Mouse (Mus musculus): Measurements from ENCODE around the gene Slc39a11. TPM values are rescaled to one million over a fixed set of nuclear protein-coding genes. Genes with fewer than 3 reads are reported as not detected.

Gene Slc39a11
- total and polyA plus RNA-seq, 3 experiments, result 43.2 to 54.4 (median 51.0) TPM

DNA sequence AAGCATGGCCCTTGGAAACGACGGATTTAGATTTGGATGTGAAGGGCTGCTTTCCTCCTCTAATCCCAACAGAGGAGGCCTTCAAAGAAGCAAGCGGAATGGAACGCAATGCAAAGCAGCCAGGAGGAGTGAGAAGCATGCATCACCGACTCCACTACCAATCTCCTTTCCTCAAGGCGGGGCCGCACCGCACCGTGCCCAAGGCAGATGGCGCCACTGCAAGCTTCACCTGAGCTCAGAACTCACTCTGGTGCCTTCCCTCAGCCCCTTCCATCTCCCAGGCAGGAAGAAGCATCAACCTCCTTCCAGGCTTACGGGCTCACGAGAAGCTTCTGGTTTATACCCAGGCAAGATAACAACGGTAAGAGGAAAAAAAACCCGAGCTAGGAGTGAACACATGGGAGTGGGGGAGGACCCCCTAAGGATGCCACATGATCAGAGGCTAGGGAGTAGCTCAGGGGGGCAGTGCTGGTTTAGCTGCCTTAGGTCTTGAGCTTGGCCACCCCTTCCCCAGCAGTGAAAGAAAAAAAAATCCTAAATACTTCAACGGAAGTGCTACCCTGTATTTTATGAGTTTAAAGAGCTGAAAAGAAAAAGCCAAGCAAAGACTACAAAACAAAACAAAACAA lies 191.2 kb downstream of the Slc39a11 start:
- Histone ChIP-seq H3K4me2 (ENCODE audit: insufficient read depth, low read depth, poor library complexity, severe bottlenecking) (no peak overlapping the region), H3K4me1 (ENCODE audit: control insufficient read depth in 1 of 2, insufficient read depth in 2 of 2) (peaks cover 0 to 9% of the 10 kb centered on the region in 2 experiments; a peak in 2 of 4 replicates), H3K36me3 (replicated peaks in 1 of 2; ENCODE audit: control insufficient read depth in 1 of 2, insufficient read depth in 1 of 2, low read length in 1 of 2) (peaks cover 0 to 62% of the 10 kb centered on the region in 2 experiments), H3K79me2 (replicated peaks; ENCODE audit: control insufficient read depth, extremely low read depth, insufficient read depth, poor library complexity, severe bottlenecking) (no peaks in the 10 kb centered on the region), H3K27me3 (replicated peaks) (no peaks in the 10 kb centered on the region), H3K27ac (ENCODE audit: insufficient read depth, low read depth) (no peak overlapping the region), H3K9ac (ENCODE audit: insufficient read depth, low read depth) (no peak overlapping the region), H3K4me3 (replicated peaks in 1 of 3; ENCODE audit: low read depth in 2 of 3, low read length in 2 of 3, poor library complexity in 1 of 3) (no peak overlapping the region), H3K9me3 (replicated peaks; ENCODE audit: low read length) (peaks cover 12% of the 10 kb centered on the region)
- in situ Hi-C loops (cut with MboI; ENCODE audit: low pct_ligation_motif_present, low pct_unique_long_range_greater_than_20kb, low sequenced_read_pairs) (no loop called here), dilution Hi-C loops (cut with MboI; ENCODE audit: extremely low pct_ligation_motif_present, extremely low pct_unique_long_range_greater_than_20kb, low sequenced_read_pairs) (no loop called here)
- DNase-seq (ENCODE audit: extremely low read depth), result peak; percentile 18
- TF ChIP-seq CHD2 (IDR thresholded peaks at IDR 0.05; ENCODE audit: low read length) (no peak), CTCF (conservative IDR thresholded peaks at IDR 0.05 in 1 of 2, IDR thresholded peaks at IDR 0.05 in 1 of 2; ENCODE audit: low read depth in 2 of 2, low read length in 2 of 2) (peak in 1 of 2 experiments; percentile 26; a peak in 1 of 4 replicates), SMC3 (IDR thresholded peaks at IDR 0.05; ENCODE audit: low read depth, low read length) (peak; percentile 11; the same call in 1 of the 2 replicates)

DNA sequence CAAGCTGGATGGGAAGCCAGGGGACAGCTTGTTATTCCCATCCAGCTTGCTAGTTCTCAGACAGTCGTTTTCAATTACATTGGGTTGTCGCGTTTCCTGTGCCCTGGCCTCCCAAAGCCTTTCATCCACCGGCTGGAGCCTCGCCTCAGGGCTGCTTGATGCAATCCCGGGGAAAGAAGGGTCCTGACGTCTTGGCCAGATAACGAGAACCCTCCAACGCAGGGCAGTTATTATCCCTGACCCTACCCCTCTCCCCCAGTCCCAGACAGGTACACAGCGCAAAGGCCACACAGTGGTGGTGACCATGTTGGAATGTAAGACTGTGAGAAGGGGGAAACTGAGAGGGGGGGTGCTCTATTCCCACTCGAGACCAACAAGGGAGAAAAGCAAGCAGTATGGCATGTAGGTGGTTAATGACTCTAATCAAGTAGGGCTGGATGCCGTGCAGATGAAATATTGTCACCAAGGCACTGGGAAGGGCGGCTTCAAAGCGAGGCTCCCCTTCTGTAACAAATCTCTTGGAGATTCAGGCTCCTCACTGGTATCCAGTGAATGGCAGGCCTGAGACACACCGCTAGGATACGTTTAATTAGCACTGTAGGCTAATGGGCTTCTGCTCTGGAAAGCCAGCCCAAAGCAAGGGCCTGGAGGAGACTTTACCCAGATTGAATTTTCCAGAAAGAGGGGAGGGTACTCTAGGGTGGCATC lies 196.9 kb downstream of the Slc39a11 start:
- Histone ChIP-seq H3K27ac (ENCODE audit: insufficient read depth, low read depth) (no peak overlapping the region), H3K36me3 (replicated peaks in 1 of 2; ENCODE audit: control insufficient read depth in 1 of 2, insufficient read depth in 1 of 2, low read length in 1 of 2) (peaks cover 0 to 35% of the 10 kb centered on the region in 2 experiments), H3K9ac (ENCODE audit: insufficient read depth, low read depth) (no peak overlapping the region), H3K4me1 (ENCODE audit: control insufficient read depth in 1 of 2, insufficient read depth in 2 of 2) (peaks cover 0 to 25% of the 10 kb centered on the region in 2 experiments; a peak in 1 of 4 replicates), H3K9me3 (replicated peaks; ENCODE audit: low read length) (peaks cover 9% of the 10 kb centered on the region), H3K79me2 (replicated peaks; ENCODE audit: control insufficient read depth, extremely low read depth, insufficient read depth, poor library complexity, severe bottlenecking) (no peaks in the 10 kb centered on the region), H3K4me3 (replicated peaks in 1 of 3; ENCODE audit: low read depth in 2 of 3, low read length in 2 of 3, poor library complexity in 1 of 3) (no peak overlapping the region), H3K4me2 (ENCODE audit: insufficient read depth, low read depth, poor library complexity, severe bottlenecking) (no peak overlapping the region), H3K27me3 (replicated peaks) (no peaks in the 10 kb centered on the region)
- DNase-seq (ENCODE audit: extremely low read depth), result no peak
- in situ Hi-C loops (cut with MboI; ENCODE audit: low pct_ligation_motif_present, low pct_unique_long_range_greater_than_20kb, low sequenced_read_pairs), result no loop called here
- TF ChIP-seq MXI1 (IDR thresholded peaks at IDR 0.05; ENCODE audit: low read depth, low read length) (no peak), POLR2AphosphoS2 (IDR thresholded peaks at IDR 0.05; ENCODE audit: low read depth, low read length) (no peak), TBP (conservative IDR thresholded peaks at IDR 0.05; ENCODE audit: low read depth, low read length) (no peak), PAX5 (IDR thresholded peaks at IDR 0.05; ENCODE audit: low read length) (no peak)
- dilution Hi-C loops (cut with MboI; ENCODE audit: extremely low pct_ligation_motif_present, extremely low pct_unique_long_range_greater_than_20kb, low sequenced_read_pairs), result no loop called here

DNA sequence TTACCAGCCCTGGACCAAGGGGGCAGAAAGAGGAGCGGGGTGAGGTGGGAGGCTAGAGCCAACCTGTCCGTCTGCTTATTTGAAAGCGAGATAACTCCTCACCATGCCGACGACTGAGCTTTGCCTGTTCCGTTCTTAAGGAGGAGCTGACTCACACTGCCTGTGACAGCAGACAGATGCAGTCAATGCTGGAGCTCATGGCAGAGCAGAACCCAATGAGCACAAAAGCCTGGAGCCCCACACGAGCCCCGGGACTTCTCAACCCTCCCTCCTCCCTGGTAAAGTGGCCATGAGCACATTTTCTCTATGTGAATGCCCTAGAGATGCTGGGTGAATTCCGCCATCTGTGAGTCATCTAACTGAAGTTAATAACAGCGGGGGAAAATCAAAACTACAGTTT lies 198.6 kb downstream of the Slc39a11 start:
- dilution Hi-C loops (cut with MboI; ENCODE audit: extremely low pct_ligation_motif_present, extremely low pct_unique_long_range_greater_than_20kb, low sequenced_read_pairs), result no loop called here
- Histone ChIP-seq H3K4me2 (ENCODE audit: insufficient read depth, low read depth, poor library complexity, severe bottlenecking) (no peak overlapping the region), H3K9me3 (replicated peaks; ENCODE audit: low read length) (peaks cover 3% of the 10 kb centered on the region), H3K27me3 (replicated peaks) (no peaks in the 10 kb centered on the region), H3K79me2 (replicated peaks; ENCODE audit: control insufficient read depth, extremely low read depth, insufficient read depth, poor library complexity, severe bottlenecking) (no peaks in the 10 kb centered on the region), H3K36me3 (replicated peaks in 1 of 2; ENCODE audit: control insufficient read depth in 1 of 2, insufficient read depth in 1 of 2, low read length in 1 of 2) (peaks cover 0 to 31% of the 10 kb centered on the region in 2 experiments), H3K9ac (ENCODE audit: insufficient read depth, low read depth) (no peak overlapping the region), H3K27ac (ENCODE audit: insufficient read depth, low read depth) (no peak overlapping the region), H3K4me3 (replicated peaks in 1 of 3; ENCODE audit: low read depth in 2 of 3, low read length in 2 of 3, poor library complexity in 1 of 3) (no peak overlapping the region), H3K4me1 (ENCODE audit: control insufficient read depth in 1 of 2, insufficient read depth in 2 of 2) (peaks cover 0 to 25% of the 10 kb centered on the region in 2 experiments; a peak in 1 of 4 replicates)
- no peak for TF ChIP-seq USF2 (conservative IDR thresholded peaks at IDR 0.05; ENCODE audit: low read depth, low read length)
- in situ Hi-C loops (cut with MboI; ENCODE audit: low pct_ligation_motif_present, low pct_unique_long_range_greater_than_20kb, low sequenced_read_pairs), result no loop called here
- DNase-seq (ENCODE audit: extremely low read depth), result no peak

All from CH12.LX (cell line).